Mouse (Mus musculus) embryonic facial prominence, embryonic 12.5 days (tissue): Measurements from ENCODE around the gene B230217C12Rik. TPM values are rescaled to one million over a fixed set of nuclear protein-coding genes. Genes with fewer than 3 reads are reported as not detected.
A peak's percentile ranks its signal among the peaks of the same experiment; 100 is the strongest.

Experiments
- ATAC-seq: fragments of 200-750 bp; cut with Nextera tagmentation; 2 replicates; pipeline ENCODE4 v1.8.0; 2017; ENCODE audit not compliant: insufficient number of reproducible peaks, insufficient read depth, low FRiP score, low TSS enrichment
- H3K27ac ChIP-seq: fragments of 300-500 bp; sonication (generic); 2 replicates; pipeline ENCODE4 v1.5.1; 2016; ENCODE audit warnings: mild to moderate bottlenecking
- H3K27me3 ChIP-seq: fragments of 300-500 bp; sonication (generic); 2 replicates; pipeline ENCODE4 v1.6.1; 2016; ENCODE audit warnings: mild to moderate bottlenecking, moderate library complexity
- H3K36me3 ChIP-seq: fragments of 300-500 bp; sonication (generic); 2 replicates; pipeline ENCODE4 v1.6.1; 2016; ENCODE audit warnings: mild to moderate bottlenecking
- H3K4me1 ChIP-seq: fragments of 300-500 bp; sonication (generic); 2 replicates; pipeline ENCODE4 v1.6.1; 2016
- H3K4me2 ChIP-seq: fragments of 300-500 bp; sonication (generic); replicated peaks from 2 replicates; pipeline ENCODE4 v1.6.1; 2016; ENCODE audit warnings: mild to moderate bottlenecking, moderate library complexity
- H3K4me3 ChIP-seq: fragments of 300-500 bp; sonication (generic); 2 replicates; pipeline ENCODE4 v1.5.1; 2016; ENCODE audit warnings: mild to moderate bottlenecking
- H3K9ac ChIP-seq: fragments of 300-500 bp; sonication (generic); 2 replicates; pipeline ENCODE4 v1.6.1; 2016; ENCODE audit warnings: mild to moderate bottlenecking, moderate library complexity
- H3K9me3 ChIP-seq: fragments of 300-500 bp; sonication (generic); 2 replicates; pipeline ENCODE4 v1.6.1; 2016; ENCODE audit warnings: mild to moderate bottlenecking, moderate library complexity
- WGBS: fragments of 180-500 bp; shearing (Covaris S2); methylation state at CpG from one replicate; pipeline ENCODE4 v1.1.7; 2016; 5-methylcytosine and 5-hydroxymethylcytosine counted together
- polyA plus RNA-seq: library from polyadenylated mRNA; unstranded; fragments of >200 nt; fragmentation: Nextera tagmentation; extraction: Ambion mirVana; gene quantifications from 2 replicates; pipeline ENCODE4 v1.2.1, GENCODE M21; 2016

B230217C12Rik gene
- polyA plus RNA-seq: 11.3 and 12.4 TPM in 2 replicates

DNA sequence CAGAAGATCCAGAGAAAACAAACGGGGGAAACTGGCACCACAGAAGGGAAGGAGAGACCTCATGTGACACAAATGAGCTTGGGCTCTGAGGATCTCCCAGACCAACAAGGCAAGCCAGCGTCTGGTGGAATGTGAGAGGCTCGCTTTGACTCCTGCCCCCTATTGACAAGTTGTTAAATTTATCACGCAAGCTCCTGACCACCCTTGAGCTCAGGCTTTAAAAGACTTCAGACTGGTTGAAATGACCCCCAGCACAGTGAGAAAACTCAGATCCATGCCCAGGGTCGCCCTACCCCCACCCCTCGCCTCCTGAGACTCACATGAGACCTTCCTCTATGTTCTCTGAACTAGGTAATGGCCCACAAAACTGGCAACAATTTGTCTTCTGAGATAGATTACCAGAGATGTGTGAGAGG, at the start of gene B230217C12Rik:
B230217C12Rik (plus strand) TSS at position 242 of the 416 bp plus-strand sequence.
- Histone ChIP-seq H3K4me2 (peak within 1 kb of the TSS; percentile 53), H3K4me3 (peak within 1 kb of the TSS; percentile 45), H3K9ac (peak within 1 kb of the TSS; percentile 67), H3K36me3 (peaks cover 22% of the 10 kb centered on the region), H3K9me3 (no peaks in the 10 kb centered on the region), H3K27me3 (no peaks in the 10 kb centered on the region), H3K27ac (peak within 1 kb of the TSS; percentile 92), H3K4me1 (peaks cover 12% of the 10 kb centered on the region; the same call in 1 of the 2 replicates)
- ATAC-seq: peak; percentile 42; the same call in 1 of the 2 replicates
- WGBS: under 1% methylated on average over 6 of the region's 6 CpGs

DNA sequence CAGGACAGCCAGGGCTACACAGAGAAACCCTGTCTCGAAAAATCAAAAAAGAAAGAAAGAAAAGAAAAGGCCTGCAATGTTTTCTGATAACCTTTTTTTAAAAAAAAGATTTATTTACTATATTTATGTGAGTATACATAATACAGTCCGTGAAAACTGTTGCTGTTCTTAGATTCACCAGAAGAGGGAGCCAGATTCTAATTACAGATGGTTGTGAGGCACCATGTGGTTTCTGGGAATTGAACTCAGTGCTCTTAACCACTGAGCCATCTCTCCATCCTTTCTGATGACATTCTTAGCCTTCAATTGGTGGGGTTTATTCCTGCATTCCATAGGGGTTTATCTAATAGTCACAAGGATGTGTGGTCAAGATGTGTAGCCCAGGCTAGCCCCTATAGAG, 47.4 kb upstream of the B230217C12Rik start:
- Histone ChIP-seq H3K9ac (no peak overlapping the region), H3K4me1 (peaks cover 5% of the 10 kb centered on the region; the same call in 1 of the 2 replicates), H3K27ac (no peak overlapping the region), H3K4me2 (no peak overlapping the region), H3K36me3 (no peaks in the 10 kb centered on the region), H3K9me3 (no peaks in the 10 kb centered on the region), H3K27me3 (no peaks in the 10 kb centered on the region), H3K4me3 (no peak overlapping the region)
- 3% methylated on average over 2 of the region's 2 CpGs for WGBS
- no peak for ATAC-seq

- Histone ChIP-seq H3K4me3 (no peak overlapping the region), H3K36me3 (no peaks in the 10 kb centered on the region), H3K4me2 (no peak overlapping the region), H3K27me3 (no peaks in the 10 kb centered on the region), H3K27ac (no peak overlapping the region), H3K4me1 (peaks cover 20% of the 10 kb centered on the region), H3K9ac (no peak overlapping the region), H3K9me3 (no peaks in the 10 kb centered on the region)
- 4% methylated on average over 6 of the region's 6 CpGs for WGBS
- ATAC-seq: no peak
Observed at GRCm38 (mm10) chr11:97796910-97797309, 43.7 kb upstream of the B230217C12Rik start.

DNA sequence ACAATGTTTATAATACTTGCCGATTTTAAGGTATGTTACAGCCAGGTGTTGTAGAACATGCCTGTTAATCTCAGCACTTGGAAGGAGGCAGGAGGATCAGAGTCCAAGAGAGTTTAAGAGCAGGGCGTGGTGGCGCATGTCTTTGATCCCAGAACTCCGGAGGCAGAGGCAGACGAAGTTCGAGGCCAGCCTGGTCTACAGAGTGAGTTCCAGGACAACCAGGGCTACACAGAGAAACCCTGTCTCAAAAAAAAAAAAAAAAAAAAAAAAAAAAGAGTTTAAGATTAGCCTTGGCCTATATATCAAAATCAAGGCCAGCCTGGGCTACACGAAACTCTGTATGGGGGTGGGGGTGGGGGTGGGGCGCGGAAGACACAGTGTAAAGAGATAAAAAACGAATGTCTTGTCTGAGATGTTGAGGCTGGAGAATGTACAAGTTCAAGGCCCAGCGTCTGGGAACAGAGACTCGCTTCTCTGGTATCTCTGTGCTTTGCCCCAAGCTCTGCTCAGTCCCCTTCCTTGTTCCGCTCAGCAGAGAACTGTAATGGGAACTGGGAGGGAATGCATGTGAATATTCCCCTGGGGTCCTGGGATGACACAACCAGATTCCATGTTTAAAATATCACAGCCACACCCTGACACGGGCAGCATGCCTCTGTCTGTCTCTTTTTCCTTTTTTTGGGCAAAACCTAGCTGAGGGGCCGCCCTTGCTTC, 43.1 kb upstream of the B230217C12Rik start:
- Histone ChIP-seq H3K36me3 (no peaks in the 10 kb centered on the region), H3K4me3 (no peak overlapping the region), H3K27me3 (no peaks in the 10 kb centered on the region), H3K27ac (no peak overlapping the region), H3K9ac (no peak overlapping the region), H3K9me3 (no peaks in the 10 kb centered on the region), H3K4me2 (no peak overlapping the region), H3K4me1 (peaks cover 25% of the 10 kb centered on the region)
- 56% methylated on average over 15 of the region's 15 CpGs for WGBS
- no peak for ATAC-seq

- no peaks in the 10 kb centered on the region for H3K27me3 ChIP-seq
- no peak overlapping the region for H3K9ac ChIP-seq
- peak overlapping the region; percentile 96 for H3K4me3 ChIP-seq
- 31% methylated on average over 8 of the region's 8 CpGs for WGBS
- no peak for ATAC-seq
- no peaks in the 10 kb centered on the region for H3K36me3 ChIP-seq
- H3K27ac ChIP-seq: no peak overlapping the region
- H3K9me3 ChIP-seq: no peaks in the 10 kb centered on the region
- H3K4me2 ChIP-seq: peak overlapping the region; percentile 72
- H3K4me1 ChIP-seq: peaks cover 27% of the 10 kb centered on the region
Observed at GRCm38 (mm10) chr11:97798083-97798435, 42.5 kb upstream of the B230217C12Rik start.

GRCm38 (mm10) chr11:97798782-97799145, 41.8 kb upstream of the B230217C12Rik start, which contains the start of gene Lasp1:
Gene Lasp1, plus strand, starts transcription at chr11:97799000.
- Histone ChIP-seq H3K9ac (peak within 1 kb of the TSS; percentile 88), H3K27ac (peak within 1 kb of the TSS; percentile 99), H3K36me3 (no peaks in the 10 kb centered on the region), H3K4me2 (peak within 1 kb of the TSS; percentile 72), H3K4me1 (peaks cover 29% of the 10 kb centered on the region), H3K4me3 (peak within 1 kb of the TSS; percentile 96), H3K27me3 (no peaks in the 10 kb centered on the region), H3K9me3 (no peaks in the 10 kb centered on the region)
- ATAC-seq: peak; percentile 25; the same call in 1 of the 2 replicates
- 1% methylated on average over 11 of the region's 11 CpGs for WGBS

GRCm38 (mm10) chr11:97799146-97799993, 41.2 kb upstream of the B230217C12Rik start:
- peak overlapping the region; percentile 88 for H3K9ac ChIP-seq
- no peaks in the 10 kb centered on the region for H3K36me3 ChIP-seq
- H3K27me3 ChIP-seq: no peaks in the 10 kb centered on the region
- H3K9me3 ChIP-seq: no peaks in the 10 kb centered on the region
- peaks cover 35% of the 10 kb centered on the region for H3K4me1 ChIP-seq
- peak overlapping the region; percentile 96 for H3K4me3 ChIP-seq
- peak overlapping the region; percentile 72 for H3K4me2 ChIP-seq
- WGBS: under 1% methylated on average over 69 of the region's 71 CpGs
- peak overlapping the region; percentile 99 for H3K27ac ChIP-seq
- ATAC-seq: peak; percentile 76

DNA sequence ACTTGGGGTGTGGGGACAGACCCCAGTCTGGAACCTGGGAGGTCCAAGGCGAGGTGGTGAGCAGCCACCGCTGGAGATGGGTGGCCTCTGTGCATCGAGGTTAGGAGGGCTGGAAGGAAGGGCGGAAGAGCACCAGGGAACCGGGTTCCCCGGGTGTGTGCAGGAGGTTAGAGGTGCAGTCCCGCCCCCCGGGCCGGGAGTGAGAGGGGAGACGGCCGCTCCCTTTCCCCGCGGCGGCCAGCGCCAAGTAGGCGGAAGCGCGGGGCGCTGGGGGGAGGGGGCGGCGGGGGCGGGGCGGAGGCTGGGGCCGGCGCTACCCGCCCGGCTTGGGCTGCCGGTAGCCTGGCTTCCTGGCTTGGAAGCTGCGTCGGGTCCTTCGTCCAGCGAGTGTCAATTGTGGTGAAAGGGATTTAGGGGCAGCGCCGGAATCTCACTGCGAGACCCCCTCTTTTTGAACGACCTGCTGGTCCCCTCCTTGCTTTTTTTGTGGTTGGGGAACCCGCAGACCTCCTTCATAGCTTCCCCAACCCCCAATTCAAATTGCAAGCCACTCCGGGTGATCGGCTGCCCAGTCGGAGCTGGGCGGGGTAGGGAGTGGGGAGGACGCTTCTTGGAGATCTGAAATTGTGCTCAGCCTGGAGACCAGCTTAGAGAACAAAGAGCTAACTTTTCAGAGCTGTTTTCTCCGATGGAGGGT, 40.4 kb upstream of the B230217C12Rik start:
- H3K4me2 ChIP-seq: peak overlapping the region; percentile 72
- peak; percentile 72; the same call in 1 of the 2 replicates for ATAC-seq
- no peaks in the 10 kb centered on the region for H3K9me3 ChIP-seq
- no peaks in the 10 kb centered on the region for H3K27me3 ChIP-seq
- peak overlapping the region; percentile 88 for H3K9ac ChIP-seq
- peak overlapping the region; percentile 96 for H3K4me3 ChIP-seq
- H3K4me1 ChIP-seq: peaks cover 42% of the 10 kb centered on the region
- peak overlapping the region; percentile 99 for H3K27ac ChIP-seq
- under 1% methylated on average over 36 of the region's 43 CpGs for WGBS
- H3K36me3 ChIP-seq: no peaks in the 10 kb centered on the region

DNA sequence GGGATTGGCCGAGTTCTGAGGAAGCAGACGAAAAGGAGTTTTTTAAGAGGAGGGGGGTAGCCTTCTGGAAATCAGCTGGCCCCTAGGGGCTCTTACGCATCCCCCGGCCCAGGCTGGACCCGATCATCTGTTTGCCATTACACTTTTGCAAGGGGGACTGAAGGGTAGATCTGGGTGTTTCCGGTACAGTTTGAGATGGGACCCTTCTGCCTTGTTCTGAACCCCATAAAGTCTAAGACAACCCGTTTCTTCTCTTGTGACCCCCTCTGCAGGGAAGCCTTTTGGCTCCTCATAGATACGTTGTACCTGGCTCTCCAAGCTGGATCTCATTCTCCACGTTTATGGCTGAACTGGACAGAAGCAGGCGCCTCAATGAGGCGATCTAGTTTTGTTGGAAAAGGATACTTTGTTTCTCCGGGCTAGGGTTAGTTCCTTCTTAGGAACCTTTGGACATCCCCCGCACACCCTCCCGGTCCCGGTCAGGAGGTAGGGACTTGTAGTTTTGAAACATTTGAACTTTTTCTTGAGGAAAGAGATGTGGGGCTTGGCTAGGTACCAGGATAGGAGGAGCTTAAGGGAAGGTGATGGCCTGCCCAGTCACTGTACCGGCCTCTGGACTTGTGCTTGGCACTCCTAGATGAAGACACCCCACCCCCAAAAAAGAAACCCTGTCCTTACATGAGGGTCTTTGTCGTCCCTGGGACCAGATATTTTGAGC, 39.7 kb upstream of the B230217C12Rik start:
- no peak for ATAC-seq

GRCm38 (mm10) chr11:97801409-97802193, 39.0 kb upstream of the B230217C12Rik start:
- H3K27me3 ChIP-seq: no peaks in the 10 kb centered on the region
- peak overlapping the region; percentile 96 for H3K4me3 ChIP-seq
- H3K4me1 ChIP-seq: peaks cover 57% of the 10 kb centered on the region
- H3K4me2 ChIP-seq: peak overlapping the region; percentile 72
- H3K9me3 ChIP-seq: no peaks in the 10 kb centered on the region
- ATAC-seq: no peak
- WGBS: 34% methylated on average over 8 of the region's 8 CpGs
- peak overlapping the region; percentile 88 for H3K9ac ChIP-seq
- peak overlapping the region; percentile 99 for H3K27ac ChIP-seq
- no peaks in the 10 kb centered on the region; the same call in 1 of the 2 replicates for H3K36me3 ChIP-seq

More for the DNA sequence above, 39.7 kb upstream of the B230217C12Rik start:
- Histone ChIP-seq H3K27me3 (no peaks in the 10 kb centered on the region), H3K4me1 (peaks cover 50% of the 10 kb centered on the region), H3K4me3 (peak overlapping the region; percentile 96), H3K4me2 (peak overlapping the region; percentile 72), H3K36me3 (no peaks in the 10 kb centered on the region), H3K27ac (peak overlapping the region; percentile 99), H3K9ac (peak overlapping the region; percentile 88), H3K9me3 (no peaks in the 10 kb centered on the region)
- WGBS: 4% methylated on average over 17 of the region's 17 CpGs
